Mouse (Mus musculus): ENCODE data around the gene Met.

GRCm38 (mm10) chr6:17490786-17491185 lies 27.2 kb downstream of the Met start:
- TF ChIP-seq CTCF (IDR thresholded peaks at IDR 0.05; ENCODE audit: control insufficient read depth, insufficient read depth, insufficient read length) = no peak
- TF ChIP-seq USF1 (IDR thresholded peaks at IDR 0.05; ENCODE audit: low read depth) = no peak
- TF ChIP-seq MYOG (IDR thresholded peaks at IDR 0.05; ENCODE audit: control insufficient read depth, extremely low read depth, insufficient read length) = no peak
